Mouse (Mus musculus) liver, adult 2 months (tissue): ENCODE results near the gene Gm17606.

Experiments used
- CTCF ChIP-seq: fragments of 200-500 bp; IDR thresholded peaks from 2 replicates; pipeline ENCODE4 v1.5.1; 2011; ENCODE audit warnings: low read depth, low read length, control low read depth
- POLR2A ChIP-seq: fragments of 200-500 bp; IDR thresholded peaks from 2 replicates; pipeline ENCODE4 v1.6.1; 2011; ENCODE audit warnings: low read length, control low read depth; ENCODE audit not compliant: insufficient read depth; ENCODE audit errors: extremely low read depth

- TF ChIP-seq CTCF (no peak), POLR2A (no peak)
These were observed 10.0 kb upstream of the Gm17606 start for GRCm38 (mm10) chr14:54630583-54631239.
